Mouse (Mus musculus): ENCODE results near the gene Kcnh5. TPM values are rescaled to one million over a fixed set of nuclear protein-coding genes. Genes with fewer than 3 reads are reported as not detected.

The Kcnh5 gene
- not detected in 2 replicates for total RNA-seq (2015; ENCODE audit: low replicate concordance)
- total RNA-seq (2017; ENCODE audit: low replicate concordance): not detected in 2 replicates

DNA sequence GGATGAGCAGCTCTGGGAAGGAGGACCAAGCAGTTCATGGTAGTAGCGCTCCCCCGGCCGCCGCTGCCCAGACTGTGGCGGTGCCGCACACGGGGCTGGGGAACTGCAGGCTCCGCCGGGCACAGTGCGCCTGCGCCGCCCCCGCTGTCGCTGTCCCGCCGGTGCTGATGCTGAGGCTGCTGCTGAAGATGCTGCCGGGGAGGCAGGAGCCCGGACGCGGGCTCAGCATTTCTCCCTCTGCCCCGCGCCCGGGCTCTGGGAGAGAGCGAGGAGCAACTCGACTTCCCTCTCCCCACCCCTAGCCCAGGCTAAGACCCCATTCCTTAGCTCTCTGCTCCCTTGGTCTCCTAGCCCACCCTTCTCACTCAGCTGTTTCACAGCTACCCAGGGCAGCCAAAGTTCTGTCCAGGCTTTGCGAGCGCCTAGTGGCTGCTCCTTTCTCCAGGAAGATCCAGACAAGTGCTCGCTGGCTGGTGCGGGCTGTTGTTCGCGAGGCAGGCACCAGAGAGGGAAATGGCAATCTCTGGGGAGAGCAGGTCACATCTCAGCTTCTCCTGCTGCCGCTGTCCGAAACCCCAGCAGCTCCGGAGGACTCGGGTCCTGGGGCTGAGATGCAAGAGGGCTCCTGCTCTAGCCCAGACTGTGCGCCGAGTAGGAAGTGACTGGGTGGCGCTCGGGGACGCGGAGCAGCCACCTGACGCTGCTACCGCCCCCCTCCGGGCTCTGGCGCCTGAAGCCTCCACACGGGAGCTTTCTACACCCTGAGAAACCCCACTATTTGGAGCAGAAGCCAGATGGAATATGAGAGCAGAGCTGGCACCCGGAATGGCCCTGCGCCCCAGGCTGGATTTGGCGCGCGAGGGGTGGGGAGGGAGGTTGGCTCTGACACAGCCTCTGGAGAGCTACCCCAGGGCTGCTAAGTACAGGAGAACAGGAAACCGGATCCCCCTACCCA lies at the start of gene Kcnh5:
TSS of gene Kcnh5 (minus strand) at position 642 of the 955 bp plus-strand sequence.
- ATAC-seq (replicated peaks; ENCODE audit: low FRiP score, poor library complexity, severe bottlenecking): no peak

DNA sequence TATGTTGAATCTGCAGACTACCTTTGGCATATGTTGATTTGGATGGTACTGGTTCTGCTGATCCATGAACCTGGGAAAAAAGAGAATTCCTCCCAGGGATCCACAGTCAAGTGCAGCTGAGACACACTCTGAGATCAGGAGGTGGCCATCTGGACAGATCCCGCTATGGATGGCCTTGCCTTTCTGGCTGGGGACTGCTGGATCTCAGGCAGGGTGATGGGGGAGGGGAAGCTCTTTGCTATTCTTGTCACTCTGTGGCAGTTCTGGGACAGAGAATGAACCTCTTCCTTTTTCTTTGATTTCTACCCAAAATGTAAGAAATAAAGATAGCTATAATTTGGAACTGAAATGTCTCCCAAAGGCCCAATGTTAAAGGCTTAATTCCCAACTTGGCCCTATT lies 46.8 kb upstream of the Kcnh5 start:
- no peak for ATAC-seq (replicated peaks; ENCODE audit: low FRiP score, poor library complexity, severe bottlenecking)

DNA sequence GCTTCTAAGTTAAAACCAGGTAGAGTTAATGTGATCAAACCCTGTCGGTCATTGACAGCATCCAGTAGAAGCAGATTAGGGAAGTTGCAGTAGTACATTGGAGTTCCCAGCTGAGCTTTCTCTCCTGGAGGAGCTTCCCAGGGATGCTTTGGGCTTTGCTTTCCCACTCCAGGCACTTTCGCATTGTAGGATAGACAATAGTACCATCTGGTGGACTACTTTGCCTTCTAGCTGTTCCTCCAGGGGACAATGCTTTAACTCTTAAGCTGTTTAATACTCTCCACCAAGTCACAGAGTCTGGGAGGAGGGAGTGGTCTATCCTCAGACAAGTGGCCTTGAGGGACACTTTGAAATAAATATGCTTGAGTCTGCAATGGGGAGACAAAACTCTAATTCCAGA lies 12.3 kb upstream of the Kcnh5 start:
- ATAC-seq (replicated peaks; ENCODE audit: low FRiP score, poor library complexity, severe bottlenecking): no peak

DNA sequence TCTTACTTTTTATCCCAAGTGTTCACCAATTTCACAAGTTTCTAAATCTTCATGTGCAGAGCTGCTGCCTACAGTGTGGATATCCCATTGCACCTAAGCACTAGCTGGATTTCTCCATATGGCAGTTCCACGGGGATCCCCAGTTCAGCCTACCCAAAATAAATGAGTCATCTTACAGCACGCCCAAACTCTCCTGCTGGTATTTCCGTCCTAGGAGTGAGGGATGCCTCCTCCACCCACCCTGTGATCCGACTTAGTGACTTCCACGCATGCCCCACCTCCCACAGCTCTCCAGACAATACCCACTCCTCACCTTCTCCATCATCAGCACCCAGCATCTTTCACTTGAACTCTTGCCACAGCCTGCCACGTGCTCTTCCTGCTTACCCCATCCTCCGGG lies 5.5 kb upstream of the Kcnh5 start:
- no peak for ATAC-seq (replicated peaks; ENCODE audit: low FRiP score, poor library complexity, severe bottlenecking)

DNA sequence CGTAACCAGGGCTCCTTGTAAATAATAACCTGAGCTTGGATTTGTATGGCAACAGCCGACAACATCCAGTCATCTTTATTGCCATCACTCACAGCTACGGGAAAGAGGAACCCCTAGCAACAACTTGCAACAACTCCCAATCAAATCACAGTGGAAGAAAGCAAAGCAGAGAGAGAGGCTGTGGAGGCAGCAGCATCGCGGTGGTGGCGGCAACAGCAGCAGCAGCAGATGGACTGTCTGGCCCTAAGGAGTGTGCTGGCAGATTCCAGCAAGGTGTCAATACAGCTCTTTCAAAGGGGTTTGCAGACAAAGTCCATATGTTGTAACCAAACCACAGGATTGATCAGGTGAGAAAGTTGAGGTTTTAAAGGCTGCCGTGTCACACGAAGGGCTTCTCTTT lies 2.4 kb upstream of the Kcnh5 start:
- ATAC-seq (replicated peaks; ENCODE audit: low FRiP score, poor library complexity, severe bottlenecking): no peak

DNA sequence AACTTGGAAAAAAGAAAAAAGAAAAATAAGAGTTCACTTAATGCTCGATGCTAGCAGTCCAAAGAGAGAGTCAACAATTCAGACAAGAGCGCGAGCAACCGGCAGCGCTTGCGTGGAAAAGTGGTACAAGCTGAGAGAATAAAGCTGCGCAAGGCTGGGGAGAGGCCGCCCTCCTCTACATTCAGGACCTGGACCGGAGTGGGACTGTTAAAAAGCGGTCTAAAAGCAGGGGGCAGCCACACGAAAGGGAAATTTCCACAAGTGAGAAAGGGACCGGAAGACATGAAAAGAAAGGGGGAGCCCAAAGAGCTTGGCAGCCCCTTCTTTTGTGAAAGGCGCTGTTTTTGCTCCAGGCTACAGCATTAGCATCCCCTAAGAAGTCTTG lies 506 bp upstream of the Kcnh5 start:
- ATAC-seq (replicated peaks; ENCODE audit: low FRiP score, poor library complexity, severe bottlenecking): no peak

DNA sequence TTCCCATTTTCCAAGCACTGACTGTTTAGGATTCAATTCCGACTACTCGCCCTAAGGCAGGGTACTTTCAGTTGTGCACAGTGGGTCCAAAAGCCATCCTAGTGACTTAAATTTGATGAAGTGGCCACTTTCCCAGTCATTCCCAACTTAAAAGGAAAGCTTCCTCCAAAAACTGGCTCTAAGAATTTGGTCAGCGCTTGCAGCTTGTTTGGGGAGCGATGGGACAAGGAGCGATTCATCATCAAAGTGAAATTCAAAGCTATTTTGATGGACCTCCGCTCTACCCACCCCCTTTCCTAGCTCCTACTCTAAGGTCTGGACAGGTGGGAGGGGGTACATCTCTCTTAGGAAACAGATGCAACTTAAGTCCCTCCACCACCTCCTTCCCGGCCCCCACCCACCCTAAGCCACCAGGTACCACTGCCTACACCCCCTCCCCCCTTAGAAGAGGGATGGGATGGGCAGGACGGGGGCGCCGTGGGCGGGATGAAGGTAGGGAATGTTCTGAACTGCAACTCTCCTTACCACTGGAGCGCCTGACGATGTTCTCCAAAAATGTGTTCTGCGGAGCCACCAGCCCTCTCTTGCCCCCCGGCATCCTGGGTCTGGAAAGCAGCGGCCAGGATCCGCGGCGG lies 1.1 kb downstream of the Kcnh5 start:
- no peak for ATAC-seq (replicated peaks; ENCODE audit: low FRiP score, poor library complexity, severe bottlenecking)

DNA sequence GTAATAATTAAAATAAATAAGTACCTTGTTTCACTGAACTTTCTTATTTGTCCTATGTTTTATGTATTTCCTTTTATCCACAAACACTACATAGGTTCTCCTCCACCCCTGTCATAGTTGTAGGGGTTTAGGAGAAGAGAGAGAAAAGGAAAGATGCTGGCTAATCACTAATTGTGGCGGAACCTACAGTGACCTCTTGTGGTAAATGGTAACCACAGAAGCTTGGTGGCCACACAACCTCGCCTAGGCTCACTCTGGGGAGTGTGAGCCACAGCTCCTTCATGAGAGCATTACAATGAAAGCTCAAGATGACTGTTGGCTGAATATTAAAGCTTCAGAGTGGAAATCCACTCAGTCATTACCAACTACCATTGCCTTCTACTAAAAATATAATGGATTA lies 6.2 kb downstream of the Kcnh5 start:
- ATAC-seq (replicated peaks; ENCODE audit: low FRiP score, poor library complexity, severe bottlenecking): no peak

DNA sequence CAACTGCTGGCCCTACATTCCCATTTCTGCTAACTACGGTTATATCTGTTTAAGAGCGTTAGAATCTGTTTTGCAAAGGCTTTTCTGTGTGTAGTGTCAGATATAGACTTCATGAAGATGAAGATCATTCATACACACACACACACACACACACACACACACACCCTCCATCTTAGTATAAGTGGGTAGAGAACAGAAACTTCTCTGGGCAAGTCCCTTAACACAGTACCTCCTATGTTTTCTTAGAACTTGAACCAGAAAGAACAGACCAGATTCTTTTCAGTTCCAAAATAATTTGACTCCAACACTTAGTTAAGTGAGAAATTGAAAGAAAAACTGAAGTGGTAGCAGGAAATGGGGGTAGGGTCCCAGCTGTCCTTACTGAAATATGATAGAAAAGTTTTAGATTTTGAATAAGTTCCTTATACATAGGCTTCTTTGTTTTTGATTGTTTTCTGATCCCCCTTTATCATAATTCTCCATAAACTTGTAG lies 24.0 kb downstream of the Kcnh5 start:
- ATAC-seq (replicated peaks; ENCODE audit: low FRiP score, poor library complexity, severe bottlenecking): no peak

DNA sequence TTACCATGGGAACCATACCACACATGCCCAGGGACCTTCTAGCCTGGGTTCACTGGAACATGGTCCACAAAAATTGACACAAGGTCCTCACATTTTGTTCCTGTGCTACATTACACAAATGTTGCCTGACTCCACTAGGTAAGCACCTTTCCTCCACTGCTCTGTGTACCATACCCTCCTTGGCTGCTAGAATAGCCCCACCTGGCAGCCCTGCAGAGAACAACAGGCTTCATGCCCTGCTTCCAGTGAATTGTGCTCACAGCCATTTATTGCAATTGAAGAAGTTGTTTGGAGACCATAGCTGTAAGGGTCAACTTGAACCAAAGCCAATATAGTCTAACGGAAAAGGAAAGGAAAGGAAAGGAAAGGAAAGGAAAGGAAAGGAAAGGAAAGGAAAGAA lies 37.3 kb downstream of the Kcnh5 start:
- ATAC-seq (replicated peaks; ENCODE audit: low FRiP score, poor library complexity, severe bottlenecking): no peak

DNA sequence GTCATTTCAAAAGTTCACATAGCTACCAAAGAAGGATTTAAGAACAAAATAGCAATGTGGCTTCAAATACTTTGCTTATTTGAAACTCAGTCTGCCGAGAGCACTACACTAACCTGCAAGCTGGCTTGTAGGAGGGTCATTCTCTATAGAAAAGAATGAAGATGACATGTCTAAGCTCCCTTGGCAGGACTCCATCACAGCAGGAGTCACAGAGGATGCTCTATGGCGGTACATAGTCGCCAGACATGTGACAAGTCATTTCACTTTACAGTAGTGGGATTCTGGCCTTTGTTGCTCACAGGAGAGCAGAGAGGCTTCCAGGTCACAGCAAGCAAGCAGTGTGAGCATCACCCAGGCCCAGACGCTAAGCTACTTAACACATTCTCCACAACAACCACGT lies 85.2 kb downstream of the Kcnh5 start:
- no peak for ATAC-seq (replicated peaks; ENCODE audit: low FRiP score, poor library complexity, severe bottlenecking)

DNA sequence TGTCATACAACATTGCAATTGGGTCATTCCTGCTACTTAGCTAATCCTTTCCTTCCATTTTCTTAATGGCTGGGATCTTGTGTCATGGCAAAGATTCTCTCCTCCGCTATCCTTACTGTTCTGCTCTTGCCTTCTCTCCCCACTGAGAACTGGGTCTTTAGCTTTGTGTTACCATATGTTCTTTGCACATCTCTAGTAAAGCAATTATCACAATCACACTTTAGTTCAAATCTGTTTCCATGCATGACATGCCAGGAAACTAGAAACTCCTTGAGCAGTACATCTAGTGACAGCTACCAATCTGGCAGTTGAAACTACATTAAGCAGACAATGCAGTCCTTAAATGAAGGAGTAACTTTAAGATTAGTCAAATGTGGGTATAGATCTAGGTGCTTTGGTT lies 86.2 kb downstream of the Kcnh5 start:
- no peak for ATAC-seq (replicated peaks; ENCODE audit: low FRiP score, poor library complexity, severe bottlenecking)

DNA sequence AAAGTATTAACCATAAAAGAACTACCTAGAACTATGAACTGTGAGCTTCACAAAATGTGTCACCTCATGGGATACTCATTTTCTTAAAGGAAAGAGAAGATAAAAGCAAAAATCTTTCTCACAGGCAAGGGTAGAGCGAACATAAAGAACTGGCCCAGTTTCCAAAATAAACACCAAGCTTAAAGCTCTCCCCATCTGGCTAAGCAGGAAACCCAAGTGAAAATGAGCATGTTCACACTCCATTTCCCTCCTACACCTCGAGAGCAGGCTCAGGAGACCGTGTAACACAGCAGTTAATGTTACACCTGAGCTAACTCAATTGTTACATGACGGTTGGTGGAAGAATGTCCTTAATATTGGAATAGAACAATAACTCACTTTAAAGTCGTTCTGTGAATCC lies 100.0 kb downstream of the Kcnh5 start:
- no peak for ATAC-seq (replicated peaks; ENCODE audit: low FRiP score, poor library complexity, severe bottlenecking)

DNA sequence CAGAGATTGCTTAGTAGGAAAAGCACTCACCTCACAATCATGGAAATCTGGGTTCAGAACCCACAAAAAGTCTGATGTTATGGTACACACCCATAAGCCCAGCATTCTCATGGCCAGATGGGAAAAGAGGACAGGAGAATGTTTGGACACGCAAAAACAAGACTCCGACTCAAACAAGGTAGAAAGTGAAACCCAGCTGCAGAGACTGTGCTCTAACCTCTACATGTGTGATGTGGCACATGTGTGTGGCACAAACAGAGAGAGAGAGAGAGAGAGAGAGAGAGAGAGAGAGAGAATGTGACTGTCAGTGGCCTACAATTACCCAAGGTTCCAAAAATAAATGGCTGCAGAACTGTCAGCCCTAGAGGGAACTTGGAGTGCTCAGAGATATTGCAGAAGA lies 106.1 kb downstream of the Kcnh5 start:
- ATAC-seq (replicated peaks; ENCODE audit: low FRiP score, poor library complexity, severe bottlenecking): no peak

DNA sequence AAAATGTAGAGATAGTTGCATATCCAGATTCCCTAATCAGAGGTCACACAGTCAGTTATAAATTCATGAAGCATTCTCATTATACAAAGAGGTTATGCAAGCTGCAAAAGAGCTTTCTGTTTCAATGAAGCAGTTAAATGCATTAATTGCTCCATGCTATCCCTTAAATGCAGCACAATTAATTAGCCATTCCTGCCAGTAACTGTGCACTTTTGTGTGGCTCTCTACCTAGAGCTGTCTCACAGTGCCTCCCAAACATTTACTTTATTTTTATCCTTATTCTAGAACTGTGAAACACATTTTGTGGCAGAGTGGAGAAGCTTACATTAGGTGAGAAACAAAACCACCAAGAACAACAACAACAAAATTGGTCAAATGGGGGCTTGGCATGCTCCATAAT lies 114.6 kb downstream of the Kcnh5 start:
- no peak for ATAC-seq (replicated peaks; ENCODE audit: low FRiP score, poor library complexity, severe bottlenecking)

DNA sequence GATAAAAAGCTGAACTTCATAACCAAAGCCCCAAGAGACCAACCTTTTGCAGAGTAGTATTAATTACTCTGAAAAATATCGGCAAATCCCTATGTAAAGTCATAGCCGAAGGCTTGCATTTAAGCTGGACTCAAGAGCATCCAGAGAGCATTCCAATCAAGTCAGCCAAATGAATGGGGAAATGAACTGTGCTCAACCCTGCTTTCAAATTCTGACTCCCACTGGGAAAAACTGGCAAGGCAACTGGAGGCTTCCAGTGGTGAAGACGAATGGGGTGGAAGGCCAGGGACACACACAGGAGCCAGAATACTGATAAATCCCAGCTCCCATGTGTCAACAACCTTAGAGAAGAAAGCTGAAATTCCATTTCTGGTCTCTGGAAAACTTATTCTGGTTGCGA lies 115.4 kb downstream of the Kcnh5 start:
- no peak for ATAC-seq (replicated peaks; ENCODE audit: low FRiP score, poor library complexity, severe bottlenecking)

DNA sequence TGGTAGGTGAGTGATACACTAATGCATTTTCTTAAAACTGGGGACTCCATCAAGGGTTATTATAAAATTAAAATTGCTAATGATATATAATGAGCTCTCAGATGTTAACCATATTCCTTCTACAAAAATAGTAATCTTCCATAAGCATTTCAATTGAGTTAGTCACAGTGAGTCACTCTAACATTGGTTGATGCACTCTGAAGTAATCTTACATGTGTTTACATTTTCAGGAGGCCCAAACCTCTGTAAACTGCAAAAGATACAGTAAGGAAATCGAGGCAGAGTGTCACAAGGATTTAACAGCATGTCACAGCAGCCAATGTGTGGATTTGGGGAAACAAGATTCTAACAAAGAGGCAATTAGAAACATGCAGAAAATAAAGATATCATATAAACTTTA lies 123.4 kb downstream of the Kcnh5 start:
- no peak for ATAC-seq (replicated peaks; ENCODE audit: low FRiP score, poor library complexity, severe bottlenecking)

DNA sequence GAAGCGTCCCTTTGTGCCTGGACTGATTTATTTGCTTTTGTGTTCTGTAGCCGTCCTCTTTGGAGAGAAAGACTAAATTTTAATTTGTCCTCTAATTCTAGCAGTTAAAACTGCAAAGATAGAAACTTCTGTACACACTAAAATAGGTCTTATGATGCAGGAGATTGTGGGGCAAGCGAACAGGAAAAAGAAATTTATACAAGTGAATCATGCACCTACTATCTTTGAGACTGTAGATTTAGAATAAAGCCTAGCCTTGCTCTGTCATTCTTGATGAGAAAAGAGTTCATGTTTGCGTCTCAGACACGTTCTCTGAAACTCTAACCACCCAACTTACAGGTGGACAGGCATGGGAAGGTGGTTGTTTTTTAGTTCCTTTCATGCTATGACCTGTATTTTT lies 140.4 kb downstream of the Kcnh5 start:
- ATAC-seq (replicated peaks; ENCODE audit: low FRiP score, poor library complexity, severe bottlenecking): no peak

DNA sequence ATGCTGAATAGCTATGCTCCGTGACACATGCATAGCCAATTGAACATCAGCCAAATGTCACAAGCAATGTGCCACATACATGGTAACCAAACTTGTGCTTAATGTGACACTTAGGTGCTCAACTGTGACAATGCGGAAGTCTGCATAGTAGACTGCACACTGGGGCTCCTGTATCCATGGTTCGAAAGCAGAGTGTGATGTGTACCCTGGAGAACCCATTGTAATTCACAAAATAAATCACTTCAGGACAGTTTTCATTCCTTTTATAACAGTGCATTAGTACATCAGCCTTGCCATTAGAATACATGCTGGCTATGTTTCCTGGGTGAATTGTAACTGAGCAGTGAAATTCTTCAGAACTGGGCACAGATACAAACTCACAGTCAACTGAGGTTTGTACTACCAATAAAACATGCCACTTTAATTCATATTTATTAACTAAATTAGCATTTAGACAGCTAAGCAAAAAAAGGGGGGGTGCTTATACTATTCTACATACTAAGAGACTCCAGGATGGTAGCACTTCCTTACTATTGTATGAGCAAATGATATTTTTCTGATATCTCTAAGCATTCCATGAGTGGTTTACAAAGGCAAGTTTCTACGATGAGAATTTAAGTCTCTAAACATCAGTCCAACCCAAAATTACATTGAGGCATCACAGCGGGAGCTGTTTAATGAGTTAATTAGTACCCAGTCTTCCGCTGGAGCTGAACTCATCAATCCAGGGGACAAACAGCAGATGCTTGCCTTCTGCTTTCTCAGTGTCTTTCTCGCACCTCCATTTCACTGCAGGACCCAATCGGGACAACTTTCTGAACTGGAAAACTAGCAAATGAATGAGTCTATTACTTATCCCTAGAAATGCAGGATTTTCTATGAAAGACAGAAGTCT lies 144.9 kb downstream of the Kcnh5 start:
- ATAC-seq (replicated peaks; ENCODE audit: low FRiP score, poor library complexity, severe bottlenecking): no peak

DNA sequence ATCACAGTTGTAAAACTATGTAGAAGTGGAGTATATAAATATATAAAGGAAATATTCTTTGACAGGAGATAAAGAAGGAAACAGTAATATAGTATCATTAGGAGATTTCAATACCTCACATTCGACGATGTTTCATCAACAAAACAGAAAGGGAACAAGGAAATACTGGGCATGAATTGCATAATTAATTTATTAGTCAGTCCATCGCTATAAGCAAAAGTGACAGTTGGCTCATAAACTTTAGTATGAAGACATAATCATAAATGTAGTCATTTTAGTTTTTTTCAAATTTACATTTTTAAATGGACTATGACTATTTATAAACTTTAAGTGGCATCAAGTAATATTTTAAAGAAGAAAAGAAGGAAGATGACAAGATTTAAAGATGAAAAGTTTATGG lies 205.9 kb downstream of the Kcnh5 start:
- no peak for ATAC-seq (replicated peaks; ENCODE audit: low FRiP score, poor library complexity, severe bottlenecking)

Measured in erythroblast, adult 5-6 weeks (primary cell).